Mouse (Mus musculus) layer of hippocampus, adult 9-10 months (tissue): Measurements from ENCODE around the gene Pdcd11.

Experiments
- DNase-seq: peaks from one replicate; pipeline ENCODE4 v3.0.0; 2022; ENCODE audit warnings: low spot score

The Pdcd11 gene

GRCm38 (mm10) chr19:47168793-47169412 lies 78.3 kb downstream of the Pdcd11 start:
- DNase-seq: peak; percentile 88

- no peak for DNase-seq
Observed at GRCm38 (mm10) chr19:47174515-47174914, 83.9 kb downstream of the Pdcd11 start.

GRCm38 (mm10) chr19:47175472-47175871 lies 84.9 kb downstream of the Pdcd11 start:
- DNase-seq: no peak

GRCm38 (mm10) chr19:47176916-47177505 lies 86.4 kb downstream of the Pdcd11 start:
- DNase-seq: no peak

- DNase-seq: no peak
Observed at GRCm38 (mm10) chr19:47178001-47178400, 87.4 kb downstream of the Pdcd11 start.

GRCm38 (mm10) chr19:47178431-47179271 lies 88.1 kb downstream of the Pdcd11 start, which contains the start of gene Neurl1a:
Gene Neurl1a, plus strand, starts transcription at chr19:47178820.
- no peak for DNase-seq

- no peak for DNase-seq
Observed at GRCm38 (mm10) chr19:47179272-47179809, 88.8 kb downstream of the Pdcd11 start.

GRCm38 (mm10) chr19:47180011-47180410 lies 89.4 kb downstream of the Pdcd11 start:
- DNase-seq: no peak
